Mouse (Mus musculus): ENCODE measurements around the gene Zfp639.

Zfp639 gene

GRCm38 (mm10) chr3:32509496-32510374 is at the start of gene Zfp639:
Gene Zfp639, plus strand, starts transcription at chr3:32510259.
- DNase-seq (ENCODE audit: low spot score) = no peak

DNA sequence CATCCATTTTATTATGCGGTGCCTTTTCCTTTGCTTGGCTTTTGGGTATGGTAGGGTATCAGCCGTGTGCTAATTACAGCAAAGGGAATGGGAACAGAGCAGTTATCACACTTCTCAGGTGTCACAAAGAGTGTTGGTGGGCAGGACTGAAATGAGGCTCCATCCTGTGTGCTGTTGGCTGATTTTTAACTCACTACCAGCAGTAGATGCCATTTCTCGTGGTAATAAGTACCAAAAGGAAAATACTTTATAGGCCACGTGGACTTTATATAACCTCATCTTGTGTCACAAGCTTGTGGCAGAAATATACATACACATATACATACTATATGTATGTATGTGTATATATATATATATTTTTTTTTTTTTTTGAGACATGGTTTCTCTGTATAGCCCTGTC is 42.7 kb upstream of the Zfp639 start:
- DNase-seq (ENCODE audit: low spot score) = no peak

DNA sequence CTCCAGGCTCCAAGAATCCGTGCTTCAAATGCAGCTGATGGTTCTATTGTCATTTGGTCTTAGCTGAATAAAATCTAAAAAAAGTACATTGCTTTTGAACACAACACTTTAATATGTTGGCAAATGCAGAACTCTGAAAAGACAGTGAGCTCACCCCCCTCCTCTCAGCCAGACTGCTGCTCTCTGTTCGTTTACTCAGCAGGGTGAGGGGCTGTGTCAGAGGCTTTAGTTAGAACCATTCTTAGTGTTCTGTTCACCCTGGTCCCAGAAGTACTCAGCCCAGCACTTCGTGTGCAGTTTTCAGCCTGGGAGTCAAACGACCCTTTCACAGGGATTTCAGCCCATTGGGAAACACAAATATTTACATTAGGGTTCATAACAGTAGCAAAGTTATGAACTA is 41.6 kb upstream of the Zfp639 start:
- no peak for DNase-seq (ENCODE audit: low spot score)

GRCm38 (mm10) chr3:32470449-32470848 is 39.6 kb upstream of the Zfp639 start:
- no peak for DNase-seq (ENCODE audit: low spot score)

DNA sequence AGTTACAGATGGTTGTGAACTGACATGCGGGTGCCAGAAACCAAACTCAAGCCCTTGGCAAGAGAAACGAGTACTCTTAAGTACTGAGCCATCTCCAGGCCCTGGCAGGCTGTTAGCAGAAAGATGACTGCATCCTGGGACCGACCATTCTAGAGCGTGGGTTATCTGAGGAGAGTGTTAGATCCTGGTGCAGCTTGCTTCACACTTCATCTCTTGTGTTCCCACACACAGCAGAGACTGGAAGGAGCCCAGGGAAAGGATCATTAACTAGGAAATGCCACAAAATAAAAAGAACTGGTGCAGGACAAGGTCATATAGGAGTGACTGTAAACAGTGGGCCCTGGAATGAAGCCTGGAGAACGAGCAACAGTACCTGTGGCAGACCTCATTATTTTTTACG is 39.0 kb upstream of the Zfp639 start:
- no peak for DNase-seq (ENCODE audit: low spot score)

DNA sequence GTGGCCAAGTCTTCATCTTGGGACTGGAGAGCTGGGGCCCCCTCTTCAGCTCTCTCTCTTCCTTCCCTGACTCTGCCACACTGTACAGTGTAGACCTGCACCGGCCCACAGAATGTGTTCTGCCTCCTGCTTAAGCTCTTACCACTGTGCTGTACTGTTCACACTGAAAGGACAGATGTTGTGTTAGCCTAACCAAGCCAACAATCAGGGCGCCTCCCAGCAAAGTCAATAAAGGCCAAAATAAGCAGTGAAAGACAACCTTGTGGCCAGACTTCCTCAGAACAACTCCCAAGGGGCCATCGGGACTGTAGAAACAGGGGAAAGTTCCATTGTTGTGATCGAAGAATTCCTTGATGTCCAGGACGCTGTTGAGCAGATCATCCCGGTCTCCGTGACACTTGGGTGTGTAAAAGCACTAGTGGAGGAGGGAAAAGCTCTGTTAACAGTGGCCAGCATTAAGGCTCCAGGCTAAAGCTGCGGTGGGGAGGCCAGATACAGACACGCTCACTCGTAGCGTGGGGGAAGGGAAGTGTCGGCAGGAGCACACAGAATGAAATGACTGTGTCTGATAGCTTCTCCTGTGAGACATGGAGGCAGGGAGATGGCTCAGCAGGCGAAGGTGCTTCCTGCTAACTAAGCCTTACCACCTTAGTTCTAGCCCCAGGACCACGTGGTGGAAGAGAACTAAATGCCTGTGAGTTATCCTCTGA is 37.7 kb upstream of the Zfp639 start:
- DNase-seq (ENCODE audit: low spot score) = no peak

GRCm38 (mm10) chr3:32473184-32473583 is 36.9 kb upstream of the Zfp639 start:
- DNase-seq (ENCODE audit: low spot score) = no peak

GRCm38 (mm10) chr3:32479961-32480360 is 30.1 kb upstream of the Zfp639 start:
- no peak for DNase-seq (ENCODE audit: low spot score)

GRCm38 (mm10) chr3:32483035-32483434 is 27.0 kb upstream of the Zfp639 start:
- DNase-seq (ENCODE audit: low spot score) = no peak

GRCm38 (mm10) chr3:32486543-32486942 is 23.5 kb upstream of the Zfp639 start:
- no peak for DNase-seq (ENCODE audit: low spot score)

DNA sequence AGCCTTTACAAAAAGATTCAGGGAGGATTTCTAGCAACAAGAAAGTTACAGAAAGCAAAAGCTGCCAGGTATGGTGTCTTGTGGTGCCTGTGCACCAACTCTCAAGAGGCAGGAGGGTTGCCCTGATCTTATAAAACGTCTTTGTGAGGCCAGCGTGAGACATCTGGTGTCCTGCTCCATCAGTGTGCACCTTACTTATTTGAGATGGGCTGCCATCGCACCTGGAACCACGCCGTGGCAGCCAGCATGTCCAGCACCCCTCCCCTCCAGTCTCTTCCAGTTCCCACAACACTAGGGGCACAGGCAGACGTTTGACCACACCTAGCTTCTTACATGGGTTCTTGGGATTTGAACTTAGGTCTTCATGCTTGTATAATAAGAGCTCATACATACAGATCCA is 21.9 kb upstream of the Zfp639 start:
- DNase-seq (ENCODE audit: low spot score) = no peak

DNA sequence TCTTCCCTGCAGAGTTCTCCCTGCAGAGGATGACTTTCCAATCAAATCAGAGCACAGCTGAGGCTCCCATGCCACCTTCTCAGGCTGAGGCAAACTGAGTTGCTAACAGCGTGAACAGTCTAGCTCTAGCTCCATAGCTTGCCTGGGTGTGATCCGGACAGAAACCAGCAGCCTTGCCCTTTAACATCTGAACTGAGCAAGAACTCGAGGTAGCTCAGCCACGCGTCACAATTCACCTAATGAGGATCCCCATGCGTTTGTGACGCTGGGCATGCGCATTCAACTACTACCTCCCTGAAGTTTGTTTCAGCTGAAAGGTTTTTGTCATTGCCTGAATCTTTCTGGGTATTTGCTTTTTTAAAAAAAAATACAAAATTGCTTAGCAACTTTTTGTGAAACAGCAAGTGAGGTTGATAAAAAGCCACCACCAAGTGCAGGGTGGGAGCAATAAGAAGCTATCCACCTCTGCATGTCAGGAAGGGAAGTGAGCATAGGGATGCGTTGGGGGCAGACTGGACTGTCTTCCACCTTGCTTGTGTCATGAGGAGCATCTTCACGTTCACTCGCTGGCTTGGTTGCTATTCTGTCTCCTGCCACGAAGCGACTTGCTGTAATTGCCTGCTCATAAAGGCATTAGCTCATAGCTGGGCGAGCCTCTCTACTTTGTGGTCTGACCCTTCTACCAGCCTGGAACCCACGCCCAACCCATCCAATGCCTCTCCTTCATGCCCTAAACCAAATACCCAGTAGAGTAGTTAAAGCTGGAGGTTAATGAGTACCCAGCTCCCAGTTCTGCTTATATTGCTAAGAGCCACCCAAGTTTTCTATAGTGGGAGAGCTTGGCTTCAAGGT is 19.8 kb upstream of the Zfp639 start:
- no peak for DNase-seq (ENCODE audit: low spot score)

GRCm38 (mm10) chr3:32490928-32491315 is 19.1 kb upstream of the Zfp639 start:
- DNase-seq (ENCODE audit: low spot score) = no peak

DNA sequence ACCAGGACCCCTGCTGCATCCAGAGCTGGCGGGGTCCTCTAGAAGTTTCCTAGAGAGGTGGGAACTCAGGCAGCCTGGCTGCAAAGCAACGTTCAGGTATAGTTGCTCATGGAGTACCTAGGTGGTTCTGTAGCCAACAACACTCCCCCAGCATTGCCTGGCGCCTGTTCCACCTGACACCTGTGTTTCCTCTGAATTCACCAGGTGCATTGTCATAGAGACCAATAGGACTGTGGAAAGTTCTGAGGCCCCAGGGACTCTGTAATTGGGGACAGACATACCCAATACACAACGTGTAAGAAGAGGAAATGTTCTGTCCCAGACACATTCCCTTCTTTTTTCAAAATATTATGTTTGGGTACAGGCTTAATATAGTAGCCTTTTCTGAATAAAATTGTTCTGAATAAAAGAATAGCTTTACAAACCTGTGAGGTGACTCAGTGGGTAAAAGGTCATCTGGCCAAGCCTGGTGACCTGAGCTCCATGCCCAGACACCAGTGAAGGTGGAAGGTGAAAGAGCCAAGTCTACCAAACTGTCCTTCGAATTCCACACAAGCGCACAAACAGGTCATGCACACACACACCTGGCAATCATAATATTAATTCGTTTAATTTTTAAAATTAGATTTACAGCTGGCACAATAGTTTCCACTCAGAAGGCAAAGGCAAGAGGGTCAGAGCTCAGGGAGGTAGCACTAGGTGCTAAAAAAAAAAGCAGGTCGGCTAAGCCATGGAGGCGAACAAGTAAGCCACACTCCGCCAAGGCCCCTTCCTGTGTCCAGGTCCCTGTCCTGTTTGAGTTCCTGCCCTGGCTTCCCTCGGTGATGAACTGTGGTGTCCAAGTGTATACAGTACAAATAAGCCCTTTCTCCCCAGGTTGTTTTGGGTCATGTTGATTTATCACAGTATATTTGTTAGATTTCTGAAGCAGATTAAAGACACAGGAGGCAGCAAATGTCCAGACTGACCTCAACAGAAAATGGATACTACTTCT is 17.7 kb upstream of the Zfp639 start, which contains the start of gene Kcnmb3:
Kcnmb3 (minus strand) TSS at position 135 of the 994 bp plus-strand sequence.
- DNase-seq (ENCODE audit: low spot score) = no peak

DNA sequence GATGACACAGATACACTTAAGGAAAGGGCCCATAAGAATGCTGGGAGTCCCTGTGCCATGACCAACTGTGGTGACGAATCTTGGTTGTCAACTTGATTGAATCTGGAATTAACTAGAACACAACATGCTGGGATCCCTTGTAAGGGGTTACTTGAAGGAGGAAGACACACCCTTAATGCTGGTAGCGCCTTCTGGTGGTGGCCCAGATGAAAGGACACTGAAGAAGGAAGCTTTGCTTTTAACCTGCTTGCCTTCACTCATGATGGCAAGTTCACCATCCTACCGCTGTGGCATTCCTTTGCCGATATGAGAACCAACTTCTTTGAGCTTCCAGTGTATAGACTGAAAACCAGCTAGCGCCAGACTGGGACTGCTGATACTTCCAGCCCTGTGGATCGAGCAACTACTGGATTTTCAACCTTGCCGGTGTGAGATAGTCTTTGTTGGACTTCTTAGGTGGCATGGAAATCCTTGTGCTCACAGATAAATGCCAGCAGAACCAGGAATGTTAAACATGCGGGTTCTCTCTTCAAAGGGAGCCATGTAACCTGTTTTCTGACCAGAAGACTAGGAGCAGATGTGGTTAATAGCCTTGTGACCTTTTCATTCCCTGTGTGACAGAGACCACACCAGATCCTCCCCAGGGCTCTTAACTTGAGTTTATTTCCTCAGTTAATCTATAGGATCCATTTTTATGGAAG is 15.5 kb upstream of the Zfp639 start:
- no peak for DNase-seq (ENCODE audit: low spot score)

- DNase-seq (ENCODE audit: low spot score) = no peak
Measured at GRCm38 (mm10) chr3:32495088-32495770, 14.8 kb upstream of the Zfp639 start.

GRCm38 (mm10) chr3:32495856-32496710 is 14.0 kb upstream of the Zfp639 start:
- no peak for DNase-seq (ENCODE audit: low spot score)

DNA sequence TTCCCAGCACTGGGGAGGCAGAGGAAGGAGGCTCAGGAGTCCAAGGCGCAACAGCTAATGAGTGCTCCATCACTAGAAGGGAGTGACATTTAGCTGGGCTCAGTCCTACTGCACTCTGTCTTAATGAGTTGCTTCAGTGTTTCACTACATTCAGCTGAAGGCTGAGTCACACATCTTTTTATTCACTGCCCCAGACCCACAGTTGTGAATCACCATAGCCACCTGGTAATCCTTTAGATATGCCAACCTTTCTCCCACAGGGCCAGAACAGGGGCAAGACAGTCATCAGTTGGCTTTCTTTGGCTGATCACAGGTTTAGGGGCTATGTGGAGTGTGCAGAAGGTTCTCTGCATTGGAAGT is 13.4 kb upstream of the Zfp639 start:
- no peak for DNase-seq (ENCODE audit: low spot score)

GRCm38 (mm10) chr3:32500346-32500745 is 9.7 kb upstream of the Zfp639 start:
- DNase-seq (ENCODE audit: low spot score) = no peak

Measured in yolk sac, embryonic 10.5 days (tissue).